Comparison of ENCODE assay signal across 11 mouse cellular contexts in the genomic region with DNA sequence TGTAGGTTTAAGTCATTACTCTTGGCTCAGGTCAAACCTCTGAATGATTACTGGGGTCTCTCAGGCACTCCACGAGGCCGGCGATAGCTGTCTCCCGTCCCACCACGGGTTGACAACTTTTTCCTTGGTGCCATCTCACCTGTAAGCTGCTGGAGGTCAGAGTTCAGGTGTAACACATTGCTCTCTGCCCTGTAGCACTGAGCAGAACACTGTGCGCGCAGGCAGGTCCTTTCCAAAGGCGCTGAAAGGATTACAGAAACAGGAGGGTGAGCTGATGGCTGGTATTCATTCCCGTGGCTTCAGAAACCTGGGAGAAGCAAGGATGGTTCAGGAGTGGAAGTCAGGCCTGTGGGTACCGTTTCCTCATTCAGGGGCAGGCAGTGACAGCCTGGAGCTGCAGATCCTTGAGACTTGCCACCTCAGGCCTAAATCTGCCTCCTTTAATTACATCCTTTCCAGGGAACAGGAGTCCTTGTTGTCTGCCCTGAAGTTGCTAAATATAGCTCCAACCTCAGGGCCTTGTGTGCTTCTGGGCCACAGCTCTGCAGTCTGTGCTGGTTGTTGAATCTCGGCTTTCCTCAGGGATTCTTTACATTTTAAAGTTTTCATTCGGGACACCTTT. TPM values are rescaled to one million over a fixed set of nuclear protein-coding genes. Genes with fewer than 3 reads are reported as not detected.
A peak's percentile ranks its signal among the peaks of the same experiment; 100 is the strongest.
DNase-seq lines count a peak whose midpoint lies in the region; ATAC-seq lines count a peak whose summit lies in the region.
"Had no signal": no experiment of that assay in that cellular context is flagged by ENCODE, and none has a peak within 500 bp of the region (broad histone marks: within the 10 kb centered on the region; RNA-seq: fewer than 3 reads in every experiment).

No protein-coding gene starts in this region.

- no peak overlapping the region for H3K9ac ChIP-seq in hindbrain, embryonic 13.5 days
- no peak overlapping the region for H3K9ac ChIP-seq in hindbrain, embryonic 12.5 days
- no peak overlapping the region for H3K9ac ChIP-seq in neural tube, embryonic 15.5 days (replicated peaks)
- no peak overlapping the region for H3K9ac ChIP-seq in forebrain, embryonic 12.5 days
- H3K9ac ChIP-seq: hindbrain, embryonic 14.5 days had no signal

- H3K27me3 ChIP-seq in hindbrain, embryonic 13.5 days = no peaks in the 10 kb centered on the region
- no peaks in the 10 kb centered on the region for H3K27me3 ChIP-seq in hindbrain, embryonic 12.5 days
- no peaks in the 10 kb centered on the region for H3K27me3 ChIP-seq in neural tube, embryonic 15.5 days (replicated peaks)
- H3K27me3 ChIP-seq in forebrain, embryonic 12.5 days = no peaks in the 10 kb centered on the region

- no peak overlapping the region for H3K4me2 ChIP-seq in hindbrain, embryonic 13.5 days
- no peak overlapping the region for H3K4me2 ChIP-seq in hindbrain, embryonic 12.5 days (replicated peaks)
- no peak overlapping the region for H3K4me2 ChIP-seq in neural tube, embryonic 15.5 days
- no peak overlapping the region for H3K4me2 ChIP-seq in forebrain, embryonic 12.5 days
- H3K4me2 ChIP-seq: hindbrain, embryonic 14.5 days had no signal

- no peaks in the 10 kb centered on the region for H3K36me3 ChIP-seq in hindbrain, embryonic 13.5 days
- H3K36me3 ChIP-seq in hindbrain, embryonic 12.5 days = no peaks in the 10 kb centered on the region
- H3K36me3 ChIP-seq in neural tube, embryonic 15.5 days = no peaks in the 10 kb centered on the region
- no peaks in the 10 kb centered on the region for H3K36me3 ChIP-seq in forebrain, embryonic 12.5 days (replicated peaks)

- H3K27ac ChIP-seq in hindbrain, embryonic 13.5 days = 0 out of 2 replicates have a peak overlapping the region, but pooled peaks have one; percentile 6
- H3K27ac ChIP-seq in hindbrain, embryonic 12.5 days = no peak overlapping the region
- H3K27ac ChIP-seq in neural tube, embryonic 15.5 days (replicated peaks) = no peak overlapping the region
- H3K27ac ChIP-seq in forebrain, embryonic 12.5 days = no peak overlapping the region
- H3K27ac ChIP-seq: hindbrain, embryonic 14.5 days had no signal

- H3K4me1 ChIP-seq in hindbrain, embryonic 13.5 days (replicated peaks) = peaks cover 23% of the 10 kb centered on the region
- peaks cover 10% of the 10 kb centered on the region for H3K4me1 ChIP-seq in hindbrain, embryonic 12.5 days
- peaks cover 10% of the 10 kb centered on the region for H3K4me1 ChIP-seq in neural tube, embryonic 15.5 days
- peaks cover 23% of the 10 kb centered on the region for H3K4me1 ChIP-seq in forebrain, embryonic 12.5 days

- peak; percentile 35 for DNase-seq in adrenal gland, adult 2 months
- DNase-seq in adrenal gland, postnatal 36 days = no peak
- peak; percentile 57 for DNase-seq in retina, postnatal 1 day
- DNase-seq in retina, embryonic 14.5 days (ENCODE audit: low spot score) = no peak
- DNase-seq: cerebellum, adult 9-10 months; lung, postnatal 36 days had no signal

- no peak for ATAC-seq in hindbrain, embryonic 13.5 days (ENCODE audit: low FRiP score)
- no peak for ATAC-seq in hindbrain, embryonic 12.5 days (ENCODE audit: low FRiP score)
- no peak for ATAC-seq in neural tube, embryonic 15.5 days (ENCODE audit: low FRiP score)
- ATAC-seq in forebrain, embryonic 12.5 days (ENCODE audit: low FRiP score) = no peak

- H3K9me3 ChIP-seq in hindbrain, embryonic 13.5 days = no peaks in the 10 kb centered on the region
- H3K9me3 ChIP-seq in hindbrain, embryonic 12.5 days (replicated peaks) = no peaks in the 10 kb centered on the region
- no peaks in the 10 kb centered on the region for H3K9me3 ChIP-seq in neural tube, embryonic 15.5 days (replicated peaks)
- H3K9me3 ChIP-seq in forebrain, embryonic 12.5 days = no peaks in the 10 kb centered on the region

- WGBS in hindbrain, embryonic 13.5 days = 84% methylated on average over 12 of the region's 12 CpGs
- 81% methylated on average over 12 of the region's 12 CpGs for WGBS in hindbrain, embryonic 12.5 days
- WGBS in neural tube, embryonic 15.5 days = 81% methylated on average over 12 of the region's 12 CpGs
- WGBS in forebrain, embryonic 12.5 days = 82% methylated on average over 12 of the region's 12 CpGs

- H3K4me3 ChIP-seq in hindbrain, embryonic 13.5 days = no peak overlapping the region
- no peak overlapping the region for H3K4me3 ChIP-seq in hindbrain, embryonic 12.5 days
- H3K4me3 ChIP-seq in neural tube, embryonic 15.5 days (replicated peaks) = no peak overlapping the region
- no peak overlapping the region for H3K4me3 ChIP-seq in forebrain, embryonic 12.5 days (replicated peaks)

RNA-seq across cellular contexts. Expression of gene Lpp, which starts 31.2 kb away (rescaled TPM):
- 10 to 100 TPM; 35.1 to 94.8 TPM for total RNA-seq in adrenal gland, adult 2 months (2021)
- 15.0 and 32.3 TPM in 2 replicates for polyA plus RNA-seq in adrenal gland, adult 2 months (2012; rRNA removed)
- total RNA-seq in adrenal gland, postnatal 36 days (2021) = 10 to 100 TPM; 70.3 to 80.3 TPM
- 11.9 TPM in 2 replicates for polyA plus RNA-seq in hindbrain, embryonic 13.5 days (2015; fragmentation: Nextera tagmentation; extraction: Ambion mirVana)
- polyA plus RNA-seq in hindbrain, embryonic 12.5 days (2016; fragmentation: Nextera tagmentation; extraction: Ambion mirVana) = 25.9 and 27.9 TPM in 2 replicates
- 10.6 and 19.5 TPM in 2 replicates for polyA plus RNA-seq in neural tube, embryonic 15.5 days (2015; fragmentation: Nextera tagmentation; extraction: Ambion mirVana)
- polyA plus RNA-seq in forebrain, embryonic 12.5 days (2016; fragmentation: Nextera tagmentation; extraction: Ambion mirVana) = 16.1 and 18.1 TPM in 2 replicates

Comparison
In these comparisons a context has a peak if more than half of its experiments do, and no peak if none do; other contexts are left out.
1. DNase-seq: peak in adrenal gland, adult 2 months (single experiment) and retina, postnatal 1 day (single experiment); none in adrenal gland, postnatal 36 days (0 of 2) and retina, embryonic 14.5 days (single experiment).